Mouse (Mus musculus): ENCODE results near the gene Ankrd44. TPM values are rescaled to one million over a fixed set of nuclear protein-coding genes. Genes with fewer than 3 reads are reported as not detected.

Gene Ankrd44
- polyA plus RNA-seq, 1 experiment from 2014 or later: 29.9 TPM

GRCm38 (mm10) chr1:54825718-54826425 lies 100.3 kb downstream of the Ankrd44 start:
- Histone ChIP-seq H3K27me3 (ENCODE audit: control insufficient read depth, insufficient read depth, low read depth, low read length) (no peaks in the 10 kb centered on the region), H3K4me2 (ENCODE audit: low read length) (no peak overlapping the region), H3K36me3 (ENCODE audit: control insufficient read depth, insufficient read depth, low read length) (no peaks in the 10 kb centered on the region), H3K27ac (ENCODE audit: low read length) (no peak overlapping the region), H3K4me1 (ENCODE audit: control insufficient read depth, insufficient read depth, low read length) (no peaks in the 10 kb centered on the region), H3K9me3 (replicated peaks; ENCODE audit: control insufficient read depth, low read length, poor library complexity, severe bottlenecking) (no peaks in the 10 kb centered on the region), H3K9ac (ENCODE audit: low read depth, low read length) (no peak overlapping the region), H3K4me3 (ENCODE audit: low read depth, low read length) (no peak overlapping the region)
- 0 out of 2 replicates have a peak, but pooled peaks have one; percentile 16 for ATAC-seq
- whole genome bisulfite sequencing: 80% methylated on average over 6 of the region's 6 CpGs

- no peaks in the 10 kb centered on the region for H3K9me3 ChIP-seq (replicated peaks; ENCODE audit: control insufficient read depth, low read length, poor library complexity, severe bottlenecking)
Observed at GRCm38 (mm10) chr1:54824106-54824808, 101.9 kb downstream of the Ankrd44 start.

GRCm38 (mm10) chr1:54821797-54822196 lies 104.4 kb downstream of the Ankrd44 start:
- no peak overlapping the region for H3K27ac ChIP-seq (ENCODE audit: low read length)
- H3K4me2 ChIP-seq (ENCODE audit: low read length): no peak overlapping the region
- H3K27me3 ChIP-seq (ENCODE audit: control insufficient read depth, insufficient read depth, low read depth, low read length): no peaks in the 10 kb centered on the region
- no peaks in the 10 kb centered on the region for H3K4me1 ChIP-seq (ENCODE audit: control insufficient read depth, insufficient read depth, low read length)
- H3K9ac ChIP-seq (ENCODE audit: low read depth, low read length): no peak overlapping the region
- no peak overlapping the region for H3K4me3 ChIP-seq (ENCODE audit: low read depth, low read length)
- no peak for ATAC-seq
- no peaks in the 10 kb centered on the region for H3K36me3 ChIP-seq (ENCODE audit: control insufficient read depth, insufficient read depth, low read length)
- H3K9me3 ChIP-seq (replicated peaks; ENCODE audit: control insufficient read depth, low read length, poor library complexity, severe bottlenecking): no peaks in the 10 kb centered on the region
- 100% methylated on average over 1 of the region's 1 CpGs for WGBS

More at GRCm38 (mm10) chr1:54824106-54824808, 101.9 kb downstream of the Ankrd44 start:
- Histone ChIP-seq H3K4me3 (ENCODE audit: low read depth, low read length) (no peak overlapping the region), H3K4me1 (ENCODE audit: control insufficient read depth, insufficient read depth, low read length) (no peaks in the 10 kb centered on the region), H3K27ac (ENCODE audit: low read length) (no peak overlapping the region), H3K36me3 (ENCODE audit: control insufficient read depth, insufficient read depth, low read length) (no peaks in the 10 kb centered on the region), H3K9ac (ENCODE audit: low read depth, low read length) (no peak overlapping the region), H3K27me3 (ENCODE audit: control insufficient read depth, insufficient read depth, low read depth, low read length) (no peaks in the 10 kb centered on the region), H3K4me2 (ENCODE audit: low read length) (no peak overlapping the region)
- WGBS: 88% methylated on average over 14 of the region's 14 CpGs
- ATAC-seq: no peak

- Histone ChIP-seq H3K27ac (ENCODE audit: low read length) (peak overlapping the region; percentile 12; the same call in 1 of the 2 replicates), H3K9me3 (replicated peaks; ENCODE audit: control insufficient read depth, low read length, poor library complexity, severe bottlenecking) (no peaks in the 10 kb centered on the region), H3K36me3 (ENCODE audit: control insufficient read depth, insufficient read depth, low read length) (no peaks in the 10 kb centered on the region), H3K4me1 (ENCODE audit: control insufficient read depth, insufficient read depth, low read length) (no peaks in the 10 kb centered on the region; the same call in 1 of the 2 replicates), H3K9ac (ENCODE audit: low read depth, low read length) (no peak overlapping the region), H3K4me3 (ENCODE audit: low read depth, low read length) (no peak overlapping the region), H3K27me3 (ENCODE audit: control insufficient read depth, insufficient read depth, low read depth, low read length) (no peaks in the 10 kb centered on the region), H3K4me2 (ENCODE audit: low read length) (no peak overlapping the region)
- no peak for ATAC-seq
- WGBS: 76% methylated on average over 9 of the region's 9 CpGs
Observed at GRCm38 (mm10) chr1:54815206-54815855, 110.9 kb downstream of the Ankrd44 start.

GRCm38 (mm10) chr1:54809811-54810549 lies 116.2 kb downstream of the Ankrd44 start:
- ATAC-seq: no peak
- H3K27me3 ChIP-seq (ENCODE audit: control insufficient read depth, insufficient read depth, low read depth, low read length): no peaks in the 10 kb centered on the region

GRCm38 (mm10) chr1:54809098-54809490 lies 117.1 kb downstream of the Ankrd44 start:
- Histone ChIP-seq H3K36me3 (ENCODE audit: control insufficient read depth, insufficient read depth, low read length) (no peaks in the 10 kb centered on the region), H3K4me3 (ENCODE audit: low read depth, low read length) (no peak overlapping the region), H3K27ac (ENCODE audit: low read length) (no peak overlapping the region), H3K9ac (ENCODE audit: low read depth, low read length) (no peak overlapping the region), H3K9me3 (replicated peaks; ENCODE audit: control insufficient read depth, low read length, poor library complexity, severe bottlenecking) (no peaks in the 10 kb centered on the region), H3K4me2 (ENCODE audit: low read length) (no peak overlapping the region), H3K27me3 (ENCODE audit: control insufficient read depth, insufficient read depth, low read depth, low read length) (no peaks in the 10 kb centered on the region), H3K4me1 (ENCODE audit: control insufficient read depth, insufficient read depth, low read length) (no peaks in the 10 kb centered on the region)
- 96% methylated on average over 13 of the region's 13 CpGs for WGBS
- no peak for ATAC-seq

More at GRCm38 (mm10) chr1:54809811-54810549, 116.2 kb downstream of the Ankrd44 start:
- 86% methylated on average over 10 of the region's 10 CpGs for WGBS
- no peak overlapping the region for H3K4me3 ChIP-seq (ENCODE audit: low read depth, low read length)
- H3K36me3 ChIP-seq (ENCODE audit: control insufficient read depth, insufficient read depth, low read length): no peaks in the 10 kb centered on the region
- H3K4me1 ChIP-seq (ENCODE audit: control insufficient read depth, insufficient read depth, low read length): no peaks in the 10 kb centered on the region
- no peak overlapping the region for H3K4me2 ChIP-seq (ENCODE audit: low read length)
- no peak overlapping the region for H3K9ac ChIP-seq (ENCODE audit: low read depth, low read length)
- no peaks in the 10 kb centered on the region for H3K9me3 ChIP-seq (replicated peaks; ENCODE audit: control insufficient read depth, low read length, poor library complexity, severe bottlenecking)
- no peak overlapping the region for H3K27ac ChIP-seq (ENCODE audit: low read length)

- H3K27ac ChIP-seq (ENCODE audit: low read length): no peak overlapping the region
- H3K9me3 ChIP-seq (replicated peaks; ENCODE audit: control insufficient read depth, low read length, poor library complexity, severe bottlenecking): no peaks in the 10 kb centered on the region
- H3K4me2 ChIP-seq (ENCODE audit: low read length): no peak overlapping the region
- no peak for ATAC-seq
- H3K4me3 ChIP-seq (ENCODE audit: low read depth, low read length): no peak overlapping the region
- 76% methylated on average over 4 of the region's 4 CpGs for WGBS
- no peaks in the 10 kb centered on the region for H3K4me1 ChIP-seq (ENCODE audit: control insufficient read depth, insufficient read depth, low read length)
- no peaks in the 10 kb centered on the region for H3K27me3 ChIP-seq (ENCODE audit: control insufficient read depth, insufficient read depth, low read depth, low read length)
- H3K36me3 ChIP-seq (ENCODE audit: control insufficient read depth, insufficient read depth, low read length): no peaks in the 10 kb centered on the region
- H3K9ac ChIP-seq (ENCODE audit: low read depth, low read length): no peak overlapping the region
Observed at GRCm38 (mm10) chr1:54808401-54809097, 117.6 kb downstream of the Ankrd44 start.

GRCm38 (mm10) chr1:54807832-54808231 lies 118.4 kb downstream of the Ankrd44 start:
- WGBS: 92% methylated on average over 3 of the region's 3 CpGs

More at GRCm38 (mm10) chr1:54807832-54808231, 118.4 kb downstream of the Ankrd44 start:
- Histone ChIP-seq H3K36me3 (ENCODE audit: control insufficient read depth, insufficient read depth, low read length) (no peaks in the 10 kb centered on the region), H3K4me2 (ENCODE audit: low read length) (no peak overlapping the region), H3K27ac (ENCODE audit: low read length) (no peak overlapping the region), H3K9me3 (replicated peaks; ENCODE audit: control insufficient read depth, low read length, poor library complexity, severe bottlenecking) (no peaks in the 10 kb centered on the region), H3K4me1 (ENCODE audit: control insufficient read depth, insufficient read depth, low read length) (no peaks in the 10 kb centered on the region), H3K4me3 (ENCODE audit: low read depth, low read length) (no peak overlapping the region), H3K27me3 (ENCODE audit: control insufficient read depth, insufficient read depth, low read depth, low read length) (no peaks in the 10 kb centered on the region), H3K9ac (ENCODE audit: low read depth, low read length) (no peak overlapping the region)
- no peak for ATAC-seq
